Mouse (Mus musculus) G1E (cell line): Measurements from ENCODE around the gene Rnf207.

Experiments
- CTCF ChIP-seq: IDR thresholded peaks from 2 replicates; pipeline ENCODE4 v1.5.1; 2012; ENCODE audit warnings: low read depth, low read length, inconsistent platforms, mixed read lengths
- GATA2 ChIP-seq: IDR thresholded peaks from 2 replicates; pipeline ENCODE4 v1.6.1; 2012; ENCODE audit warnings: low read depth, low read length, inconsistent platforms, borderline replicate concordance
- TAL1 ChIP-seq: conservative IDR thresholded peaks from 2 replicates; pipeline ENCODE4 v1.6.1; 2012; ENCODE audit warnings: low read depth, low read length, inconsistent platforms, mixed read lengths

- TF ChIP-seq CTCF: no peak
- no peak for TF ChIP-seq TAL1
- TF ChIP-seq GATA2: no peak
These were observed 55.1 kb downstream of the Rnf207 start for GRCm38 (mm10) chr4:152263512-152264176.
